In genomic region chr8:11633414-11633813, GRCm38 (mm10) we compare ENCODE assay signal across 8 mouse cellular contexts. TPM values are rescaled to one million over a fixed set of nuclear protein-coding genes. Genes with fewer than 3 reads are reported as not detected.
DNase-seq lines count a peak whose midpoint lies in the region; ATAC-seq and TF ChIP-seq lines count a peak whose summit lies in the region.

No protein-coding gene starts in this region.

- H3K4me1 ChIP-seq in lung, embryonic 16.5 days (replicated peaks; ENCODE audit: control insufficient read depth, insufficient read depth, low read length): peaks cover 30% of the 10 kb centered on the region
- H3K4me1 ChIP-seq in embryonic fibroblast, embryonic 13.5 days (ENCODE audit: control insufficient read depth, insufficient read depth, low read length): peaks cover 5% of the 10 kb centered on the region
- H3K4me1 ChIP-seq in hindbrain, postnatal 0 days (ENCODE audit: insufficient read depth, low read length): peaks cover 6% of the 10 kb centered on the region
- H3K4me1 ChIP-seq in liver, embryonic 15.5 days (replicated peaks): peaks cover 49% of the 10 kb centered on the region

- DNase-seq in lung, postnatal 25 days (ENCODE audit: low spot score): no peak
- peak; percentile 18 for DNase-seq in hindbrain, postnatal 0 days (ENCODE audit: low spot score)
- DNase-seq in thymus, postnatal 36 days: no peak
- DNase-seq in spleen, postnatal 14 days (ENCODE audit: low spot score in 2 of 2): no peak
- DNase-seq in ovary, postnatal 14 days (ENCODE audit: low spot score): no peak

- ATAC-seq in lung, embryonic 16.5 days (ENCODE audit: low read depth): no peak
- no peak for ATAC-seq in hindbrain, postnatal 0 days
- ATAC-seq in liver, embryonic 15.5 days (ENCODE audit: insufficient read depth): no peak

- H3K36me3 ChIP-seq in lung, embryonic 16.5 days (ENCODE audit: control insufficient read depth, insufficient read depth, low read length): peaks cover 8% of the 10 kb centered on the region
- H3K36me3 ChIP-seq in hindbrain, postnatal 0 days (ENCODE audit: insufficient read depth, low read length): peaks cover 16% of the 10 kb centered on the region
- peaks cover 30% of the 10 kb centered on the region for H3K36me3 ChIP-seq in liver, embryonic 15.5 days (replicated peaks)

- H3K27me3 ChIP-seq in lung, embryonic 16.5 days (ENCODE audit: control insufficient read depth, insufficient read depth, low read depth, low read length): no peaks in the 10 kb centered on the region
- H3K27me3 ChIP-seq in hindbrain, postnatal 0 days (ENCODE audit: insufficient read depth, low read length): no peaks in the 10 kb centered on the region
- no peaks in the 10 kb centered on the region for H3K27me3 ChIP-seq in liver, embryonic 15.5 days

- H3K4me2 ChIP-seq in lung, embryonic 16.5 days (ENCODE audit: low read depth, low read length): peak overlapping the region; percentile 97
- H3K4me2 ChIP-seq in hindbrain, postnatal 0 days (ENCODE audit: low read depth, low read length): peak overlapping the region; percentile 95
- H3K4me2 ChIP-seq in liver, embryonic 15.5 days: peak overlapping the region; percentile 98

- TF ChIP-seq POLR2A in embryonic fibroblast, embryonic 13.5 days (IDR thresholded peaks at IDR 0.05; ENCODE audit: low read depth, low read length): no peak

- H3K4me3 ChIP-seq in lung, embryonic 16.5 days (ENCODE audit: low read length): peak overlapping the region; percentile 98
- H3K4me3 ChIP-seq in embryonic fibroblast, embryonic 13.5 days (ENCODE audit: insufficient read depth, low read length): peak overlapping the region; percentile 98
- H3K4me3 ChIP-seq in hindbrain, postnatal 0 days (ENCODE audit: low read length): peak overlapping the region; percentile 83
- peak overlapping the region; percentile 94 for H3K4me3 ChIP-seq in liver, embryonic 15.5 days (replicated peaks)

- H3K9ac ChIP-seq in lung, embryonic 16.5 days (ENCODE audit: low read length): peak overlapping the region; percentile 95; the same call in 1 of the 2 replicates
- no peak overlapping the region for H3K9ac ChIP-seq in hindbrain, postnatal 0 days (replicated peaks; ENCODE audit: low read length)
- no peak overlapping the region for H3K9ac ChIP-seq in liver, embryonic 15.5 days

- WGBS in lung, embryonic 16.5 days: 37% methylated on average over 7 of the region's 7 CpGs
- 43% methylated on average over 7 of the region's 7 CpGs for WGBS in hindbrain, postnatal 0 days
- WGBS in liver, embryonic 15.5 days (ENCODE audit: insufficient replicate concordance): 52% methylated on average over 7 of the region's 7 CpGs

- no peak for TF ChIP-seq CTCF in embryonic fibroblast, embryonic 13.5 days (IDR thresholded peaks at IDR 0.05; ENCODE audit: borderline replicate concordance, insufficient read depth, low read length)
- no peak for TF ChIP-seq CTCF in hindbrain, postnatal 0 days (IDR thresholded peaks at IDR 0.05; ENCODE audit: low read depth)

- H3K9me3 ChIP-seq in lung, embryonic 16.5 days (ENCODE audit: control insufficient read depth, low read length): no peaks in the 10 kb centered on the region
- H3K9me3 ChIP-seq in hindbrain, postnatal 0 days (ENCODE audit: low read length): no peaks in the 10 kb centered on the region
- H3K9me3 ChIP-seq in liver, embryonic 15.5 days (replicated peaks): no peaks in the 10 kb centered on the region

- H3K27ac ChIP-seq in lung, embryonic 16.5 days (ENCODE audit: low read length): peak overlapping the region; percentile 25; the same call in 1 of the 2 replicates
- H3K27ac ChIP-seq in embryonic fibroblast, embryonic 13.5 days (ENCODE audit: insufficient read depth, low read length): peak overlapping the region; percentile 41
- no peak overlapping the region for H3K27ac ChIP-seq in hindbrain, postnatal 0 days
- peak overlapping the region; percentile 46 for H3K27ac ChIP-seq in liver, embryonic 15.5 days (replicated peaks)

RNA-seq across cellular contexts. Expression of gene Ankrd10, which starts 2.1 kb away (rescaled TPM):
- 76.2 and 79.3 TPM in 2 replicates for polyA plus RNA-seq in lung, embryonic 16.5 days (2015; fragmentation: Nextera tagmentation; extraction: Ambion mirVana)
- 31.2 and 39.4 TPM in 2 replicates for polyA plus RNA-seq in embryonic fibroblast, embryonic 13.5 days (2011; ENCODE audit: insufficient read length, low read depth, missing spikeins)
- total RNA-seq in hindbrain, postnatal 0 days (2014; rRNA removed): 108 and 127 TPM in 2 replicates
- 62.6 and 66.2 TPM in 2 replicates for polyA plus RNA-seq in hindbrain, postnatal 0 days (2015; fragmentation: Nextera tagmentation; extraction: Ambion mirVana)
- 22.1 and 23.7 TPM in 2 replicates for polyA plus RNA-seq in liver, embryonic 15.5 days (2015; fragmentation: Nextera tagmentation; extraction: Ambion mirVana)
